Mouse (Mus musculus) myocyte (in vitro differentiated cells): ENCODE measurements around the gene Zbtb9. TPM values are rescaled to one million over a fixed set of nuclear protein-coding genes. Genes with fewer than 3 reads are reported as not detected.

Experiments
- H3K27me3 ChIP-seq: one replicate; pipeline ENCODE4 v1.6.1; 2011; ENCODE audit not compliant: control insufficient read depth, insufficient read depth, insufficient read length
- H3K36me3 ChIP-seq: one replicate; pipeline ENCODE4 v1.6.1; 2011; ENCODE audit not compliant: control insufficient read depth, insufficient read depth
- H3K4me2 ChIP-seq: one replicate; pipeline ENCODE4 v1.6.1; 2011; ENCODE audit warnings: low read depth, control low read depth
- H3K4me3 ChIP-seq: one replicate; pipeline ENCODE4 v1.5.1; 2011; ENCODE audit warnings: mild to moderate bottlenecking, control low read depth, moderate library complexity
- H3K79me2 ChIP-seq: one replicate; pipeline ENCODE4 v1.6.1; 2011; ENCODE audit not compliant: control insufficient read depth, insufficient read depth
- H3ac ChIP-seq: one replicate; pipeline ENCODE4 v1.6.1; 2011; ENCODE audit not compliant: control insufficient read depth, insufficient read length
- CEBPB ChIP-seq: IDR thresholded peaks from 2 replicates; pipeline ENCODE4 v1.6.1; 2011; ENCODE audit warnings: mild to moderate bottlenecking, moderate library complexity; ENCODE audit not compliant: poor library complexity, insufficient read depth, severe bottlenecking
- E2F4 ChIP-seq: IDR thresholded peaks from one replicate; pipeline ENCODE4 v1.6.1; 2011; ENCODE audit warnings: mild to moderate bottlenecking, control low read depth, moderate library complexity; ENCODE audit not compliant: insufficient read depth
- MAX ChIP-seq: IDR thresholded peaks from one replicate; pipeline ENCODE4 v1.6.1; 2011; ENCODE audit warnings: low read depth, mild to moderate bottlenecking, control low read depth
- MYOD1 ChIP-seq, 3 experiments: IDR thresholded peaks; one replicate each; pipeline ENCODE4 v1.6.1; 2011; ENCODE audit warnings: control low read depth in 2 of 3, low read depth in 2 of 3, mild to moderate bottlenecking in 2 of 3, moderate library complexity in 1 of 3; ENCODE audit not compliant: insufficient read length in 2 of 3, control insufficient read depth in 1 of 3
- MYOG ChIP-seq, 3 experiments: IDR thresholded peaks; one replicate each; pipeline ENCODE4 v1.6.1; 2011; ENCODE audit warnings: control low read depth in 2 of 3, low read depth in 2 of 3, mild to moderate bottlenecking in 2 of 3; ENCODE audit not compliant: insufficient read length in 2 of 3, control insufficient read depth in 1 of 3, insufficient read depth in 1 of 3
- POLR2A ChIP-seq: IDR thresholded peaks from one replicate; pipeline ENCODE4 v1.6.1; 2011; ENCODE audit warnings: low read depth, mild to moderate bottlenecking, control low read depth, moderate library complexity; ENCODE audit not compliant: insufficient read length
- POLR2AphosphoS2 ChIP-seq: IDR thresholded peaks from one replicate; pipeline ENCODE4 v1.6.1; 2011; ENCODE audit warnings: low read depth, control low read depth; ENCODE audit not compliant: insufficient read length
- REST ChIP-seq: IDR thresholded peaks from one replicate; pipeline ENCODE4 v1.6.1; 2011; ENCODE audit warnings: mild to moderate bottlenecking, control low read depth, moderate library complexity; ENCODE audit not compliant: insufficient read depth, insufficient read length
- SRF ChIP-seq: IDR thresholded peaks from one replicate; pipeline ENCODE4 v1.6.1; 2011; ENCODE audit warnings: low read depth; ENCODE audit not compliant: control insufficient read depth, insufficient read length
- TCF12 ChIP-seq: IDR thresholded peaks from one replicate; pipeline ENCODE4 v1.6.1; 2011; ENCODE audit warnings: mild to moderate bottlenecking, control low read depth; ENCODE audit not compliant: poor library complexity, insufficient read depth, severe bottlenecking
- TCF3 ChIP-seq: IDR thresholded peaks from one replicate; pipeline ENCODE4 v1.6.1; 2011; ENCODE audit warnings: low read depth, control low read depth; ENCODE audit not compliant: insufficient read length
- USF1 ChIP-seq: IDR thresholded peaks from one replicate; pipeline ENCODE4 v1.6.1; 2011; ENCODE audit warnings: low read depth, mild to moderate bottlenecking, control low read depth, moderate library complexity
- polyA plus RNA-seq: library from polyadenylated mRNA; unstranded; fragments of >200 nt; fragmentation: generic; extraction: Trizol; gene quantifications from one replicate; pipeline ENCODE4 v1.2.1, GENCODE M21; 2012; ENCODE audit warnings: missing spikeins

Zbtb9 gene
- polyA plus RNA-seq, 1 experiment, result 8.8 TPM

GRCm38 (mm10) chr17:26966993-26967392 is 6.0 kb upstream of the Zbtb9 start:
- Histone ChIP-seq H3K36me3 (no peaks in the 10 kb centered on the region), H3K4me2 (no peak overlapping the region), H3K79me2 (no peaks in the 10 kb centered on the region), H3K4me3 (no peak overlapping the region), H3ac (no peak overlapping the region), H3K27me3 (no peaks in the 10 kb centered on the region)
- TF ChIP-seq MYOD1 (IDR thresholded peaks at IDR 0.05; ENCODE audit: control insufficient read depth in 1 of 3, insufficient read length in 2 of 3, low read depth in 2 of 3) (no peak), TCF12 (no peak), MYOG (IDR thresholded peaks at IDR 0.05; ENCODE audit: control insufficient read depth in 1 of 3, insufficient read depth in 1 of 3, insufficient read length in 2 of 3, low read depth in 2 of 3) (no peak), TCF3 (no peak), POLR2A (no peak), USF1 (no peak), POLR2AphosphoS2 (no peak), REST (no peak), E2F4 (no peak), MAX (no peak), SRF (no peak), CEBPB (no peak)

GRCm38 (mm10) chr17:26967477-26967876 is 5.5 kb upstream of the Zbtb9 start:
- TF ChIP-seq MYOG (IDR thresholded peaks at IDR 0.05; ENCODE audit: control insufficient read depth in 1 of 3, insufficient read depth in 1 of 3, insufficient read length in 2 of 3, low read depth in 2 of 3) (no peak), SRF (no peak)
- Histone ChIP-seq H3K27me3 (no peaks in the 10 kb centered on the region), H3K4me2 (no peak overlapping the region), H3K79me2 (no peaks in the 10 kb centered on the region), H3K36me3 (no peaks in the 10 kb centered on the region), H3ac (no peak overlapping the region), H3K4me3 (no peak overlapping the region)

GRCm38 (mm10) chr17:26968200-26968611 is 4.8 kb upstream of the Zbtb9 start:
- Histone ChIP-seq H3K4me2 (peak overlapping the region; percentile 6), H3ac (no peak overlapping the region), H3K79me2 (peaks cover 1% of the 10 kb centered on the region), H3K4me3 (no peak overlapping the region), H3K27me3 (no peaks in the 10 kb centered on the region), H3K36me3 (no peaks in the 10 kb centered on the region)
- TF ChIP-seq POLR2AphosphoS2 (no peak), MYOD1 (IDR thresholded peaks at IDR 0.05; ENCODE audit: control insufficient read depth in 1 of 3, insufficient read length in 2 of 3, low read depth in 2 of 3) (no peak), TCF3 (no peak), SRF (no peak), MAX (no peak), REST (no peak), TCF12 (no peak), E2F4 (no peak), MYOG (IDR thresholded peaks at IDR 0.05; ENCODE audit: control insufficient read depth in 1 of 3, insufficient read depth in 1 of 3, insufficient read length in 2 of 3, low read depth in 2 of 3) (no peak), USF1 (no peak), POLR2A (no peak), CEBPB (no peak)

- Histone ChIP-seq H3ac (no peak overlapping the region), H3K79me2 (peaks cover 12% of the 10 kb centered on the region), H3K27me3 (no peaks in the 10 kb centered on the region), H3K4me2 (no peak overlapping the region), H3K4me3 (no peak overlapping the region), H3K36me3 (no peaks in the 10 kb centered on the region)
- TF ChIP-seq TCF3 (no peak), MYOG (IDR thresholded peaks at IDR 0.05; ENCODE audit: control insufficient read depth in 1 of 3, insufficient read depth in 1 of 3, insufficient read length in 2 of 3, low read depth in 2 of 3) (no peak), MAX (no peak), USF1 (no peak), POLR2A (no peak), SRF (no peak), TCF12 (no peak), REST (no peak), MYOD1 (IDR thresholded peaks at IDR 0.05; ENCODE audit: control insufficient read depth in 1 of 3, insufficient read length in 2 of 3, low read depth in 2 of 3) (no peak)
These were observed 3.7 kb upstream of the Zbtb9 start for GRCm38 (mm10) chr17:26969257-26969656.

GRCm38 (mm10) chr17:26970221-26970620 is 2.7 kb upstream of the Zbtb9 start:
- Histone ChIP-seq H3K36me3 (no peaks in the 10 kb centered on the region), H3K4me3 (no peak overlapping the region), H3K27me3 (no peaks in the 10 kb centered on the region), H3ac (no peak overlapping the region), H3K4me2 (no peak overlapping the region), H3K79me2 (peaks cover 21% of the 10 kb centered on the region)
- TF ChIP-seq TCF3, result no peak
- no peak for TF ChIP-seq E2F4
- no peak for TF ChIP-seq SRF
- no peak for TF ChIP-seq MYOD1 (IDR thresholded peaks at IDR 0.05; ENCODE audit: control insufficient read depth in 1 of 3, insufficient read length in 2 of 3, low read depth in 2 of 3)
- TF ChIP-seq USF1, result no peak
- no peak for TF ChIP-seq TCF12
- no peak for TF ChIP-seq CEBPB
- no peak for TF ChIP-seq MYOG (IDR thresholded peaks at IDR 0.05; ENCODE audit: control insufficient read depth in 1 of 3, insufficient read depth in 1 of 3, insufficient read length in 2 of 3, low read depth in 2 of 3)
- TF ChIP-seq POLR2A, result no peak
- no peak for TF ChIP-seq POLR2AphosphoS2
- no peak for TF ChIP-seq MAX
- TF ChIP-seq REST, result no peak
